Mouse (Mus musculus): ENCODE results near the gene Cfl1. TPM values are rescaled to one million over a fixed set of nuclear protein-coding genes. Genes with fewer than 3 reads are reported as not detected.

Cfl1 gene
- total RNA-seq, 2 experiments from 2014 or later, result 83.6 to 106 TPM

- DNase-seq, result no peak
Observed at GRCm38 (mm10) chr19:5465037-5465436, 25.2 kb upstream of the Cfl1 start.

DNA sequence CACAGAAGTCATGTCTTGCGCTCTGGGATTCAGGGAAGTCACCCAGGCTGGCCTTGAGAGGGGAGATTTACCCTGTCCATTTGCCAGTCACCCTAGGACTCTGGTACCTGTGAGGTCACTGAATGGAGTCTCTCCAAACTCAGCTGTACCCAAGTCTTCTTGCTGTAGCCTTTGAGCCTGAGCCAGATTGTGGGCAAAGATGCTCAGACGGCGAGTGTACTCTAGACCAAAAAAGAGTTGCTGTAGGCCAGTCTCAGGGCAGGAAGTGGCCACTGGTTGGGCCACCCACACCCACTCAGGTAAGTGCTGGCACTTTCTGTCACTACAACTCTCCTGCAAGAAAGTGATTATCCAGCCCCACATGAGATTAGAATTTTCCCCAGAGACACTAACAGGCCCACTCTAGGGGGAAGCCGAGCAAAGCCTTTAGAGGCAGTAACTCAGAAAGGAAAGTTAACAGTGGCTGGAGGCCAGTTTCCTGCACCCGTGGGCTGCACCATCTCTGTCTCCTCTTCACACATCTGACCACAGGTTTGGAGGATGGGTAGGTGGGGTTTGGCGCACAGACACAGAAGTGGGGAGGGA, 23.2 kb upstream of the Cfl1 start:
- no peak for DNase-seq

GRCm38 (mm10) chr19:5468374-5468773, 21.9 kb upstream of the Cfl1 start, which contains the start of gene Ctsw:
Ctsw (minus strand) TSS chr19:5468507.
- no peak for DNase-seq

GRCm38 (mm10) chr19:5471846-5472245, 18.4 kb upstream of the Cfl1 start:
- DNase-seq, result no peak

GRCm38 (mm10) chr19:5472857-5473256, 17.4 kb upstream of the Cfl1 start:
- no peak for DNase-seq

- peak; percentile 85 for DNase-seq
Observed at GRCm38 (mm10) chr19:5473720-5474119, 16.5 kb upstream of the Cfl1 start, which contains the start of gene Efemp2. Efemp2 (plus strand) TSS chr19:5473954.

DNA sequence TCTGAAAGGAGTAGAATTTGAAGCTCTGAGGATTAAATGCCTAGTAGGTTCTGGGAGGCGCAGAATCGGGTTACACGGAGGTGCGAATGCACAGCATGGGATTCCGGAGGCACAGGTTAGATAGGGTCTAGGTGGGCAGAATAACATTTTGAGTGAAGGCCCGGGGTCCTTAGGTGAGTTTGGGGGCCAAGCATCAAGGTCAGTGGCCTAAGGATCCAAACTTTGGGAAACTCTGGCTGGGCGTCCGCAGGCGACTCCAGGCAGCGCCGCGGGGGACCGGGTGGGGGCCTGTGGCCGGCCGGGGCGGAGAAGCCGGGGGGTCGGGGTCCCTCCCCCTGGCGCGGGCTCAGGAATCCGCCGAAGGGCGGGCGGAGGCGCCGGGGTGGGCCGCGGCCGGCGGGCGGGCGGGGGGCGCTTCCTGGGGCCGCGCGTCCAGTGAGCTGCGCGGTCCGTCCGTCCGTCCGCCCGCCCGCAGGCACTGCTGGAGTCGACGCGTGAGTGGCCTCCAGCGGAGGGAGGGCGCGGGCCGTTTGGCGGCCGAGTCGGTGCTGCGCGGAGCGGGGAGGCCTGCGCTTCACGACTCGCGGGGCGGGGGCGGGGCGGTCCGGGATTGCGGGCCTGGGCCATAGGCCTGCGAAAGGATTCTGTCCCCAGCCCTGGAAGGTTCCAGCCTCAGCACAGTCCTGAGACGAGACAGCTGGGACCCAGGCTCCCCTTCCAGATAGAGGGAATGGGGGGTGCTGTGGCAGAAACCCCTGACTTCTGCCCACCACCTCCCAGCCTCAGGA, 15.8 kb upstream of the Cfl1 start:
- DNase-seq, result peak; percentile 59

DNA sequence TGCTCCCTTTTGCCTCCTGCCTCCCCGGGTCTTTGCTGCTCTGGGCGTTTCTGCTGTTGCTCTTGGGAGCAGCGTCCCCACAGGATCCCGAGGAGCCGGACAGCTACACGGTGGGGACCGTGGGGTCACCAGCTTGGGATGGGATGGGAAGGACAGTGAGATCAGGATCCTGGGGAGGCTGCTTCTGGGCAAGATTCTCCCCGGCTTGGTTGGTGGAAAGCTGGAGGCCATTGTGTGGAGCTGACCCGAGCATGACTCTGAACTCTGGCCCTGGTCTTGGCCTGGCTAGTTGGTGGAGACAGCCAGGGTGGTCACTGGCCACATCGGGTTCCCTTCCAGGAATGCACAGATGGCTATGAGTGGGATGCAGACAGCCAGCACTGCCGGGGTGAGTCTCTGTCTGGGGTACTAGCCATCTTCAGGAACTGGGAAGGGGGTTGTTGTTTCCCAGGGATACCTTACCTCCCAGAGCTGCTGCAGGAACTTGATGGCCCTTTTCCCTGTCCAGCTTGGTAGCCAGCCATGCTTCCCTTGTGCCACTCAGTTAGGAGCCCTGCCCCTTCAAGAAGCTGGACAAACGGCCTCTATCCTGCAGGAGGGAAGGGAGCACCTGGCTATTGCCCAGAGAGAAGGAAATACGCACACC, 15.1 kb upstream of the Cfl1 start:
- no peak for DNase-seq

DNA sequence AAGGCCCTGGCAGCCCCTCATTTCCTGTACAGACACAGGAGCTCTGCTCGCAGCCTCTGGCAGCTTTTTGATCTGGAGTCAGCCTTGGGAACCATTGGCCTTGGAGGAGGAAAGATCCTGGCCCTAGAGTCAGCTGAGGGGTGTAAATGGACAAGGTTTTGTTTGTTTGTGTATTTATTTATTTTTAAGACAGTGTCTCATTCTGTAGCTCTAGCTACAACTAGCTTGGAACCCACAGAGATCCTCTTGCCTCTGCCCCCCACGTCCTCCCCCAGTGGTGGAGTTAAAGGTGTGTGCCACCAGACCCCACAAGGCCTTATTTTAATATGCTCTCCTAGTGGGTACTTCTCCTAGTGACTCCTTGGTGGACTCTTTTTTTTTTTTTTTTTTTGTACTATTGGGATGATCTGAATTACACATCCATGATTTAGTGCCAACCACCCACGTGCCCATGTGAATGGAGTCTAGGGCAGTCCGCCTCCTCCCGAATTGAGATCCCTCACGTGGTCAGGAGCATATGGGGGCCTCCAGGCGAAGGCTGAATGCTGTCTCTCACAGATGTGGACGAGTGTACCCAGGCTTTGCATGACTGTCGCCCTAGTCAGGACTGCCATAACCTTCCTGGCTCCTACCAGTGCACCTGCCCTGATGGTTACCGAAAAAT, 13.1 kb upstream of the Cfl1 start:
- no peak for DNase-seq

- no peak for DNase-seq
Observed at GRCm38 (mm10) chr19:5477668-5478300, 12.5 kb upstream of the Cfl1 start.

- DNase-seq, result no peak
Observed at GRCm38 (mm10) chr19:5480016-5480415, 10.2 kb upstream of the Cfl1 start.

GRCm38 (mm10) chr19:5481398-5481797, 8.9 kb upstream of the Cfl1 start:
- DNase-seq, result no peak

- DNase-seq, result no peak
Observed at GRCm38 (mm10) chr19:5483386-5484359, 6.6 kb upstream of the Cfl1 start.

DNA sequence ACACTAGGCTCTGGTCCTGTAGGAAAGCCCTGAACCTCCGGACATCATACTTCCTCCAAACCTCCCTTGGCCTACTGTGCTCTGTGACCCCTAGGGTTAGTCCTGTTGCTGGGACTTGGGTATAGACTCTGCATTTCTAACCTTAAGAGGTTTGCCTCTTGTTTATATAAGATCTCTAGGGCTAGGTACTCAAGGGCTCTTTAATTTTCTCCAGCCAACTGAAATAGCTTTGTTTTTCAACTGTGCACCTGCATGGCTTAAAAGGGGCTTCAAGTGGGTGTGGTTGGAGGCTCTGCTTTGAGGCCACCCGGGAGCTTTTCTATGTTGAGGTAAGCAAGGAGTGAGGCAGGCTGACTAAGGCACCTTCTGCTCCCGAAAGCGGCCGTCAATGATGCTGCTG, 5.8 kb upstream of the Cfl1 start:
- no peak for DNase-seq

GRCm38 (mm10) chr19:5485371-5485770, 4.9 kb upstream of the Cfl1 start:
- DNase-seq, result no peak

DNA sequence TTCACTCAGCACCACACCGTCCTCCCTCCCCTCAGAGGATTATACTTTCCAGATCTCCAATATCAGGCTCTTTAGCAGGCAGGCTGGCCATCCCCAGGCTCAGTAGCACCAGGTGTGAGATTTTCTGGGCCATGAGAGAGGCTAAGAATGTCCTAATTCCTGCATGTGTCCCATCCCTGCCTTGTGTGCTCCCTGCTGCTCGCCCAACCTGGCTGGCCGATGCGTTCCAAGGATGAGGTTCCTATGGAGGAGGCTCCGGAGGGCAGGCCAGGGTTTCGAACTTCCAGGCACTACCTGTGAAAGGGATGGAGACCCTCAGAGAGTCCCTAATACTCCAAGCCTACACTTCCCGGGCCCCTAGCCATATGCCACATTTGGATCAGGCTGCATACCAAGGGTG, 4.4 kb upstream of the Cfl1 start:
- DNase-seq, result no peak

DNA sequence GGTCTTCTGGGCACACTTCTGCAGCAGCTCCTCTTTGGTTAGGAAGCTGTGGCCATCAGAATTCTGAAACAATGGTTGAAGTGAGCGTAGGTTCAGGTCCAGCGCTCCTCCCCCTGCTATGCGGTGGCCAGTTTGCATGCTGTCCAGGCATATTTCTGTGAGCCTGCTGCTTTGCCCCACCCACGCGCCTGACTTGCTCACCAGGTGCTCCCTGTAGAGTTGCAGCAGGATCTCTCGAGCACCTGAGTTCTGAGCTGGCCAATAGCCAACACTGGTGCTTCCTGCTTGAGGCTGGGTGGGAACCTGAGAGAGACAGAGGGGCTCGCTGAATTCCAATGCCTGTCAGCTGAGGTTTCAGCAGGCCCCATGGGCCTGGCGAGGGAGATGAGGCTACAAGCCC, 4.0 kb upstream of the Cfl1 start:
- peak; percentile 24 for DNase-seq

GRCm38 (mm10) chr19:5486771-5487170, 3.5 kb upstream of the Cfl1 start:
- no peak for DNase-seq

DNA sequence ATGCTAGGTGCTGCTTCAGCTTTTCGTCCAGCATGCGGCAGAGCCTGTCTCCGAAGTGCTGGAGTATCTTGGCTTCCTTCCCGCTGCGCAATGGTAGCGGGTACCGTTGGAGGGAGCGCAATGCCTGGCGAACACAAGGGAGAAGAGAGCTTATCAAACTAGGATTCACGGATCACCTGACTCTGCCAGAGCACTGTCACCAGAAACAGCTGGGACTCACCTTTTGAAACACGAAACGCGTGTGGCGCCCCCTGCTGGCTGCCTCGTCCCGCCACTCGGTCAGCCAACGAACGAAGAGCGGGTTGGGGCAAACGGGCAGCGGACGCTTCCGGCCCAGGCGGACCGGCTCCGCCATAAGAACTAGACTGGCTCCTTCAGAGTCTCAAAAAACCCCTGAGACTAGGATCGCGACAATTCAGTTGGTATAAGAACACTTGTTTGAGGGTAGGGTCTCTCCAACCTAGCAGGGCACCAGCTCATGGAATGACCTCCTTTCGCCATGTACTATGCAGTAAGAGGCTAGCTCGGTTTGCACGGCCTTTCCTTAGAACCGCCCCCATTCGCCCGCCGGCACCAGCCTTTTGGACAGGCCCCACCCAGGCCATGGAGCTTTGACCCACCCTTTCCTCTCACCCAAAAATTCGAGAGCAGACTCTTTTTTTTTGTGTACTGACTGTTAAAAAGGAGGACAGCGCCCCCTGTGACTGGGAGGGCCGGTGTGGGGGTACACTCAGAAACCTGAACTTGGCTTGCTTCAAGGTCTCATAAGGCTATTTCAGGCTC, 2.3 kb upstream of the Cfl1 start, which contains the start of gene Mus81:
Gene Mus81 (minus strand): TSS at position 635 of the 783 bp plus-strand sequence.
- DNase-seq, result peak; percentile 97

Measured in gastrocnemius, postnatal 25 days (tissue).